Mouse (Mus musculus) megakaryocyte progenitor cell, adult 5-6 weeks (primary cell): ENCODE results near the gene 1700056E22Rik. TPM values are rescaled to one million over a fixed set of nuclear protein-coding genes. Genes with fewer than 3 reads are reported as not detected.

Experiments used
- ATAC-seq: replicated peaks from 2 replicates; pipeline ENCODE4 v1.8.0; 2016; ENCODE audit warnings: mild to moderate bottlenecking, moderate TSS enrichment, inconsistent platforms; ENCODE audit not compliant: poor library complexity
- total RNA-seq, 2 experiments: library from RNA; stranded (forward) in 1 of 2; stranded (reverse) in 1 of 2; fragments of 157-497, 149-512 nt in 1 of 2; fragments of 200-1000 nt in 1 of 2; gene quantifications; 2 replicates each; pipeline versions ENCODE4 v1.2.3 to v1.2.4; 2015 to 2017

Gene 1700056E22Rik
- total RNA-seq (2015) (0.89 and 1.2 TPM in 2 replicates), total RNA-seq (2017) (1.1 and 2.1 TPM in 2 replicates)

GRCm38 (mm10) chr1:184034011-184034557 lies at the start of gene 1700056E22Rik:
Gene 1700056E22Rik (minus strand): TSS chr1:184034301.
- peak; percentile 87 for ATAC-seq

- peak; percentile 48 for ATAC-seq
These were observed 49.1 kb upstream of the 1700056E22Rik start for GRCm38 (mm10) chr1:184083166-184083565.

GRCm38 (mm10) chr1:184082661-184083060 lies 48.6 kb upstream of the 1700056E22Rik start:
- no peak for ATAC-seq

GRCm38 (mm10) chr1:184079304-184079703 lies 45.2 kb upstream of the 1700056E22Rik start:
- peak; percentile 68 for ATAC-seq

GRCm38 (mm10) chr1:184076756-184077155 lies 42.7 kb upstream of the 1700056E22Rik start:
- no peak for ATAC-seq

- no peak for ATAC-seq
These were observed 42.0 kb upstream of the 1700056E22Rik start for GRCm38 (mm10) chr1:184076065-184076464.

GRCm38 (mm10) chr1:184068971-184069370 lies 34.9 kb upstream of the 1700056E22Rik start:
- no peak for ATAC-seq

GRCm38 (mm10) chr1:184067704-184068558 lies 33.8 kb upstream of the 1700056E22Rik start:
- no peak for ATAC-seq

- ATAC-seq: peak; percentile 65
These were observed 32.6 kb upstream of the 1700056E22Rik start for GRCm38 (mm10) chr1:184066460-184067287.

GRCm38 (mm10) chr1:184065589-184066361 lies 31.7 kb upstream of the 1700056E22Rik start:
- no peak for ATAC-seq

- no peak for ATAC-seq
These were observed 30.2 kb upstream of the 1700056E22Rik start for GRCm38 (mm10) chr1:184064306-184064705.

- ATAC-seq: no peak
These were observed 27.8 kb upstream of the 1700056E22Rik start for GRCm38 (mm10) chr1:184061901-184062300.

GRCm38 (mm10) chr1:184060828-184061734 lies 27.0 kb upstream of the 1700056E22Rik start:
- ATAC-seq: peak; percentile 39

- ATAC-seq: no peak
These were observed 26.3 kb upstream of the 1700056E22Rik start for GRCm38 (mm10) chr1:184060381-184060780.

- no peak for ATAC-seq
These were observed 25.7 kb upstream of the 1700056E22Rik start for GRCm38 (mm10) chr1:184059814-184060213.

GRCm38 (mm10) chr1:184058206-184058605 lies 24.1 kb upstream of the 1700056E22Rik start:
- no peak for ATAC-seq

- ATAC-seq: no peak
These were observed 20.1 kb upstream of the 1700056E22Rik start for GRCm38 (mm10) chr1:184054176-184054575.

- no peak for ATAC-seq
These were observed 19.6 kb upstream of the 1700056E22Rik start for GRCm38 (mm10) chr1:184053711-184054110.

GRCm38 (mm10) chr1:184053141-184053540 lies 19.0 kb upstream of the 1700056E22Rik start:
- ATAC-seq: peak; percentile 63
